Mouse (Mus musculus) spleen, adult 12 weeks (tissue): Measurements from ENCODE around the gene Klf12.

Experiments
- DNase-seq: peaks from one replicate; pipeline ENCODE4 v3.0.0; 2022; ENCODE audit warnings: low spot score

Klf12 gene

DNA sequence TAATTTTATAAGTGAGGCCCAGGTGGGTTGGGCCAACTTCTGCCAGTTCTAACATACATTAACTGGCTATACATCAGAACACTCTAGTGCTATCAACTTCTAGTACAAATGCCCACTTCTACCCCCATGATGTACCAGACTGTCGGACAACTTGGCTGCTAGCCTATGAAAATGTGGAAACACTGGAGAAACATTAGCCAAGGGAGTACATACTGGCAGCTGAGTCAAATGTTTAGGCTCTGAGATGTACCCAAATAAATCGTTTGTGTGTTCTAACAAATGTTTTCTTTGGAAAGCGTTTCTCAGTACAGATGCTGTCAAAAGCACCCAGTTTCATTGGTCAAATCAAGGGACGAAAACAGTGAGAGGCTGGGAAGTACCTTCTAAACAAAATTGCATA, 152.0 kb downstream of the Klf12 start:
- no peak for DNase-seq

DNA sequence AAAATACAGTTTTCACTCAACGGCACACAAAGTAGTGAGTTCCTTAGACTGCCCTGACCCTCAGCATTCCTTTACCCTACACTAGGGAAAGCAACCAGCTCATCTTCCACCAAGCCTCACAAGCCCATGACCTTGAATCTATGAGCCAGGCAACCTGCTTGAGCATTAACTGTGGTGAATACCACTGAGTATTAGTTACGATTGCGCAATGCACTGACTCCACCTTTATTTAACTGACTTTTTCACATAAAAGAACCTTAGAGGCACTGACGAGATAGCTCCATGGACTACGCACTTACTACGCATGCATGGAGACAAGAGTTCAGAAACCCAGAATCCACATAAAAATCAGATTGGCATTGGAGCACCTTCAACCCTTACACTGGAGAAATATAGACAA, 158.4 kb downstream of the Klf12 start:
- no peak for DNase-seq

DNA sequence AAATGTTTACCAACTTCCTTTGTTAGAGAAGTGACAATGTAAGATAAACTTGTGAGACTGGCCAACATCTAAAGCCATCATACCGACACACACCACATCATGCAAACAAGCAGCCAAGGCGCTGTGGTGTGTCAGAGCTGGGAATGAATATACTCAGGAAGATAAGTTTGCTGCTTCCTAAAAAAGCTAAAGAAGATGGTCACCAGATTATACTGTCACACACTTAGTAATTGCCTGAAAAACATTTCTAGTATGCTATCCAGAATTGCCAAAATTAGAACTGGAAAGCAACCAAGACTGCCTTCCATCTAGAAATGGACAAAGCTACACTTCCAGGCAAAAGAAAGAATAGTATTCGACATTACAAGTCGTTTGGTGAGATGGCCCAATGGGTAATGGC, 163.4 kb downstream of the Klf12 start:
- no peak for DNase-seq

DNA sequence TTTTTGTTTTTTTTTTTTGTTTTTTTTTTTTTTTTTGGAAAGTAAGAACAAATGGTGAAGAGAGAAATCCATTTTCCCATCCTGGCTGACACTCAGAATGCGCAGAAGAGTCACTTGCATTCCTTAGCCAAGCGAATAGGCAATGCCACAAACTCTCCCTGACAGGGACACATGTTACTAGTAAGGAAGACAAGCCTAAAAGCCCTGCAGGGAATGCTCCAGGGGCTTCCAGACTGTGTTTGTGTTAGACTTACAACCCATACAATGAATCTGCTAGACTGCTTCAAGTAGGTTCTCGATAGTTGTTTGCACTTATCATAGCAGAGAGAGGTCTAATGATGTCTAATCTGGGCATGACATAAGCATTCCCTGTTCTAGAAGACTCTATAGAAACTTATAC, 164.6 kb downstream of the Klf12 start:
- no peak for DNase-seq

DNA sequence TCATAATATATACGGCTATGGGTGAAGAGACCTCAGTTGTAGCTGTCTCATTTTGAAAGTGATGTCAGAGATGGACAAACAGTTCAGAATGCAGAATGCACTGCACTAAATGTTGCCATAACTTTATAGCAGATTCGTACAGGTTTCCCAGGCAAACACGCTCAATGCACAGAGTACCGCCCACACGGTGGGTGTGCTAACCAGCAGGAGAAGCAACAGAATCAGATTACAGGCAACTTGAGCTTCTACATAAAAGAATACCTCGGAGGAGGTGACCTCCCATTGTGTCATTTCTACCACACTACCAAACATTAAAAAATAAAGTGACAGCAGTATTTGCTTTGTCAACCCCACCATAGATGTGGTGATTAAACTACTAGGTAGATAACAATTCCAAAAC, 171.1 kb downstream of the Klf12 start:
- no peak for DNase-seq

DNA sequence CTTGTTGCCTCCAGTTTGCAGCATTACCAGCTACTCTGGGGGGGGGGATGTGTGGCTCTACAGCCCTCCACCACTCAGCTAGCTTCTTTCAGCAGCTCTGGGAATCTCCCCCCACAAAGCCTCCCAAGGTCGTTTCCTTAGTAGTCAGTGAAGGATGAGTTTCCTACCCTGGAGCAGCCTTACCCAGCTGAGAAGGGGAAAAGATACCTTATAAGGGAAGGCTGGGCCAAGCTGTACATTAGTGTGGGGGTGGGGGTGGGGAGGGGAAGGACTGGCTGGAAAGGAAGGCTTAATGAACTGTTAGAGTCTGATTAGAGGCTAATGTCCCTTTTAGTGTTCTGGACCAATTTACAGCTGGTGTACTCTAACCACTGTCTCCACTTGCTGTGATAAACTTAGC, 172.7 kb downstream of the Klf12 start:
- no peak for DNase-seq

DNA sequence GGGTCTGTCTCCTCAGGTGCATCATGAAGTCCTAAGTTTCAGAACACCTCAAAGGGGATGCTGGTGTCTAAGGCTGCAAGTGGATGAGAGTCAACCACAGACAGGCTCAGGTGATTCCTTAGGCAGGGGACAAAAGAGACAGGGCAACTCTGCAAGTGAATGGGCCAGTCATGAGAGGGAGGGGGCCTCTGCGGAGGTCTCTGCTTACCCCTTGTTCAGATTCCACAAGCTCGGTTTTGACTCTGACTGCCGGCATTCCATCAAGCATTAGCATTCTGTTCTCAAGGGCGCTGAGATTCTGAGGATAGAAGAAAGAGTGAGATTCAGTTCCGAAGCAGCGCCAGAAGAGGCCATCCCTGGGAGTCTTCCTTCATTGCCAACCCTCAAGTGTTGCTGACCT, 174.9 kb downstream of the Klf12 start:
- DNase-seq: no peak

DNA sequence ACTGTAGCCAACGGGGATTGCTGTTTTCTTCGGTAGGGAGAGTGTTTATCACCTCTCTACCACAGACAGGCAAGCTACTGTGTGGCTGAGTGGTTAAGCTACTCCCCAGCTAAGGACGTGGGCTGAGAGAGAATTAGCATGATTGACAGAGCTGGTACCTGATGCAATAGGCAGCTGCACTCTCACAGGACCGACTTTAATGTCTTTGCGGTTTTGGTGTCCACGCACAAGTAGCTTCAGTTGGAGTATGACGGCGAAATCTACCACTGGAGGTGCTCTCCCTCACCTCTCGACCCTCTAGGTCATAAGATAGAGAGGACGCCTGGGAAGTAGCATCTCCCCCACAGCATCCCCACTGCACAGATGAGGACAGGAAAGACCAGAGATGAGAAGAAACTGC, 178.9 kb downstream of the Klf12 start:
- DNase-seq: no peak

DNA sequence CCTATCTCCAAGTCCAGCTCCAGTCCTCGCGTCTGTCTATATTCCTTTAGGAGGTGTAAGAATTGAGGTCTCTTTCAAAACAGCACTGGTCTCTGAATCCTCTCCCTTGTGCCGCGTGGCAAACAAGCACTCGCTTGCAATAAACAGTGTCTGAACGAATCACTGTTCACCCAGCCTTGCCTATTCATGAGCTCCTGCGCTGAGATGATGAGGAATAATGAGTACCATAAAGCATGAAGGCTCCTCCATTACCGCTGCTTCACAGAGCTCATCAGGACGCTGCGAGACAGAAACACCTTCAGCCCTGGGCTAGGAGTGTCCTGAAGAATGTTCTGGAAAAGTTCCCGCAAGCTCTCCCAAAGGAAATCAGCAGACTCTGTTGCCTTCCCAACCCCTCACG, 179.7 kb downstream of the Klf12 start:
- no peak for DNase-seq

DNA sequence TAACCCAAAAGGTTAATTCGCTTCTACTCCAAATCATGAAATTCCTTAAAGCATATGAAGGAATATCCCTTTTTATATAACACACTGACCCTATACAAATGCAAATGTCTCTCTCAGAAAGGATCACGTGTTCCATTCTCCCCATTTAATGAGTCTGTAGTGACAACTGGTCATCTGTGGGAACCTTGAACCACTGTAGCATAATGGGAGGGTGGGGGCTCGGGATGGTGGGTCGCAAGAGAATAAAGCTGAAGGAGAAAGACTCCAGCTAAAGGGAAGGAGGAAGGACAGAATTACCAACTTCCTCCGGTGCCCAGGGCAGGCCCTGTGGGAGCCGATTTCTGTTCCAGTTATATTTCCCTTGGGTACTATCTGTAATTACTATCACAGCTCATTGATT, 180.7 kb downstream of the Klf12 start:
- DNase-seq: no peak

DNA sequence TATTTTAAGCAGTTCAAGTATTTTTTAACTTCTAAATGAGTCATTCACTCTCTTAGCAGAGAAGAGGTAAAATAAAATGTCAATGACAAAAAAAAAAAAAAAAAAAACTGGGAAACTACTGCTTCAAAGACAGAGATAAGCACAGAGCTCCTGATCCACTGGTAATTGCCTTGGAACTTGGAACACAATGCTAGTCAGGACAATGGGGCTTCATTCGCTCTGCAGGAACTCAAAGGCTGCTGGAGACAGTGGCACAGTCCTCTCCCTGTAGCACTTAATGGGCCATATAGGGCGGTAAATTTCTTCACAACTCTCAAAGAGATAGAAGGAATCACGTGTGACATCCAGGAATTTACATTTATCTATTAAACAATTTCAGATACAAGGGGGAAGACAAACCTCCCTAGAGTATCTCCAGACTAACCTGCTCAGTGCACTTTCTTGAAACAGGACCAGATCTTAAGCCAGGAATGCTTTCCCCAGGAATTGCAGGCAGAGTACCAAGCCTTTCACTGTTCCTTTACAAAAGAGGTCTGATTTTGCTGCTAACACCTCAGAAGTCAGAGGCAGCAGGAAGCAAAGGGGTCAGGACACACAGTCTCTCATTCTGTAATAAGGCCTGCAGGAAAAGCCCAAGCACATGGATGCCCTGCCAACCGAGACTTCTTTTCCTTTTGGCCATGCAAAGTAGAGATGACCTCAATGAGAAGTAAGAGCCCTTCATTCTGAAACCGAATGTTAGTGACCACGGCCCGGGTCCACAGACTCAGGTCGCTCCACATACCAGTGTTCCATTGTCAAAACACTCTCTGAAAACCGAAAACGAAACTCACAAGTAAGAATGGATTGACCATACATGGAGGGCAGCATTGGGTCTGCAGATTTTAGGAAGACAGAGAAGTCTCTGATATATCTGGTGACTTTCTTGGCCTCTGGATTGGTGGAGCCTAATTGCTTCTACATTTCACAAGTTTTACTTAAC, 187.0 kb downstream of the Klf12 start:
- DNase-seq: no peak

DNA sequence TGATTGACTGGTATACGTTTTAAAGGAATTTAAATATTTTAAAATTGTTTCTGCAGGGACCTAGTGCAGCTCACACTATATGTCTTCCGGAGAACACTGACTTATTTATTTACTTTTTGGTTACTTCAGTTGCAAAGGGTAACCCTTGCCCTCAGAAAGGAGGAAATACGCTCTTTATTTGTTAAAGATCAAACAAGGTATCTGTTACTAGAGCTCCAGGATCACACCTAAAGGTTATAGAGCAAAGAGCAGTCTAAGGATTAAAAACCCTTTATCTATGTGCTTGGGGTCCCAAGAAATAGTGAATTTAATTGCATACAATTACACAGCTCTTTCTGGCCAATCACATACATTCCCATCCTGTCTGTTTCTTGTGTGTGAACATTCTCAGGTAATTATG, 188.7 kb downstream of the Klf12 start:
- DNase-seq: no peak

DNA sequence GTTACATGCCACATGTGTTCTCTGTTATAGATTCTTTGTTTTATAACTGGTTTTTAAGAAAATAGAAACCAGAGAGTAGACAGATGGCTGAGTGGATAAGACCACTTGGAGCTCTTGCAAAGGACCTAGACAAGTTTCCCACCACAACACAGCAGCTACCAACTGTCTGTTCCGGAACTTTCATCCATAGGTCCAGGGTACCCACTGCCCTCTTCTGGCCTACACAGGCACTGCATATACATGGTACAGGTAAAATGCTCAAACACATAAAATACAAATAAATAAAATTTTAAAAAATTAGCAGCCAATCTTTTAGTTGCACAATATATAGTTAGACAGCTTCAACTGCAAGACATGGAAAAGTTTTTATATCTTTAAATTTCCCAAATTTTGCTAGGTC, 194.0 kb downstream of the Klf12 start:
- DNase-seq: no peak

DNA sequence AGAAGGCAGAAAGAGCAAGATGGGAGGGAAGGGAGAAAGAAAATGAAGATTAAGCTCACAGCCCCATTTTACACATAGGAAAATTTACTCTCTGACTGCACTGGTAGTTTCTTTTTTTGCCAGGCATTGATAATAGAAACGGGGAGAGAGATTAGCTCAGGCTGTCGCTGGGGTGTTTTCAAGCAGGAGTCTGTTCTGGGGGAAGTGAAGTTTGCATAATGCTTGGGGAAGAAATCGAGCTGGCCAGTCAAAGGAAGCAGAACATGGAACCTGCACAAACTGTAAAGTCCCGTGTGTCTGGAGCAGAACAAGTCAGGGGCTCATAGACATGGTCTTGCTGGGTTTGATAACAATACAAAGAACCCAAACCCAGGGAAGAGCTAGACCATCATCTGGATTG, 204.9 kb downstream of the Klf12 start:
- no peak for DNase-seq

DNA sequence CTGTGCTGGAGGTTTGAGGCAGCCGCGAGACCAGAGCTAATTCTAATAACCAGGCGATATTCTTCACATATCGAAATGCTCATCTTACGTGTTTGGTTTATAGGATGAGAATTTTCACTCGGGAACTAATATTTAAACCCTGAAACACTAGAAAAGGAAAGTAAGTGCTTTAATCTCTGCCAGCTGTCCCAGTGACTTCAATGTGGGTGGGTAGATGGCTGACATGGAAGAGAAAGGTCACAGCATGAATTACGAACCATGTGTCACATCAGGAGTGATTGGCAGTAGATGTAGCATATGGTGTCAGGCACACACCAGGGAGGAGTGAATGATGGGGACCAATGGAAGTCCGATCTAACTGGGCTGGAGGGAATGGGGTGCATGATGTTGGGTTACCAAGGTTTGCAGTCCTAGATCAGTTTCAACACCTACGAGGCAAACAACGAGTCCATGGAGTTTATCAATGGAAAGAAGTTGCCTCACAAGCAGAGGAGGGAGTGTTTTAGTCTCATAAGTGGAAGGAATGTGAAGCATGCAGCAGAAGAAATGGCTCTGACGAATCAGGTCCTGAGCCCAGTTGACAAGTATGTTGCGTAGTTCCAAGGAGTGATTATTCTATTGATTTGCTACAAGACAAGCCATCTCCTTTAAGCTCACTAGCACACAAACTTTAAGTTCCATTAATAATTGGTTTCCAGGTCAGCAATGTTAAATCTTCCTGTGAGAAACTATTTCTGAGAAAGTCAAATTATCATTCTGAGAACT, 211.9 kb downstream of the Klf12 start:
- no peak for DNase-seq

DNA sequence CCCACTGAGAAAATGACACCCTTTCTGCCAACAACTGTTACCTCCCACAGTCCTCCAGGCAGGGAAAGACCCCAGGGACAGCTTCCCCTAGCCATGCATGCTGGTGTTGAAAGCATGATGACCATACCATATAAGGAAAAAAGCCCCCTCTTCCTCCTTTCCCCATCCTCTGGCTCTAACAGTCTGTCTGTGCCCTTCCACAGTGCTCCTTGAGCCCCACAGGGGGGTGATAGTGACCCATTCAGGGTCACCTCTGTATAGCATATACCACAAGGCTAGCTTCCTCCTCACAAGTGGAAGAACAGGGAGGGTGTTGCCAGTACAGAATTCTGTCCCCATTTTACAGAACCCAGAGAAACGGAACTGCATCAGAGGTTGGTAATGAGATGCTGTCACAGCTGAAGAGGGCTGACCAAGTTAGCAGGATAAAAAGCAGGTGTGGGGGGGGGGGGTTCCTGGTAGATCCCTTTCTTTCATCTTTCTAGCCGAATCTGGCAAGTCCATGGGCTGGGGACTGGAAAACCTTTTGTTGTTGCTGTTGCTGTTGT, 214.9 kb downstream of the Klf12 start:
- no peak for DNase-seq

DNA sequence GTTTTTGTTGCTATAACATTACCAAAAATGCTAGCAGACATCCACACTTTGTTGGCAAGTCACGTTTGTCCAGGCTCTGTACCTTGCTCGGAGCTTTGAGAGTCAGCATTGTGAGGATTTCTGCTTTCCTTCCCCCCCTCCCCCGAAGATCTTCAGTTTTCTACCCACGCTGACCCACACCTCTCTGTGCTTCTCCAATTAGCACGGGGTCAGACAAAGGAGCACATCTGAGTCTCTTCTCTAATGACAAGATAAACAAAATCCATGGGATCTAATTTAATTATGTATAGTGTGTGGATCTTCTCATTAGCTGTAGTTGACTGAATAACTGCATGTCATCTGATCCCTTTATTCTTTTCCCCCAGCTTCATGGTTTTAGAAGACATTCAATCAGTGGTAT, 215.8 kb downstream of the Klf12 start:
- DNase-seq: no peak

DNA sequence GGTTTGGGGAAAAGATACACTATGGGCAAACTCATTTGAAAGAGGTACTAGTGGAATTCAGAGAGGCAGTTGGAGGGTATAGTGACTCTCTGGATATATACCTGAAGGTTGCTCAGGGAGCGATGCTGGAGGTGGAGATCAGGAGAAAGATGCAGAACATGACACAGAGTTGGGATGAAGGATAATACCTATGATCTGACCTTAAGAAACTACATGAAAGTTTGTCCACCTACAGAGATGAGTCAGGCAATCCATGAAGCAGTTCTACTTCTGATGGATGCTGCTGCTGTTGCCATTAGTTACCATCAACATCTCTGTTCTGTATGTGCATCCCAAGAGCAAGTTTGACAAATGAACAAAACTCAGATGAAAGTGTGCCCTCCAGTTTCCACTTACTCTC, 222.0 kb downstream of the Klf12 start:
- no peak for DNase-seq

DNA sequence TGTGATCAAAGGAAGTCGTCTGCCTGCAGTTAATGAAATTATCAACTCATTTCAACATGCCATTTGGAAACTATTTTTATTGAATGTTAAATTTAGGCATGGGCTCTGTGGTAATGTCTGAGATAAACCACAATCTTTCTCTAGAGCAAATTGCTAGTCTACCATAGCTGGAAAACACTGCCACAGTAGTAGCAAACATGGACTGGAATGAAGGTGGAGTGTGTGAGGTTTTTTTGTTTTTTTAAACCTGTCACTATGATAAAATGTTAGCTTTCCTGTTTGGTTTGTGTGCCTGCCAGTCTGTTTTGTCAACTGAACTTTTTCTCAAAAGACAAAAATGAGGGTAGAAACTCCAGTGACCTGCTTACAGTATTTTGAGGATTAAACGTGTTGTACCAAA, 230.3 kb downstream of the Klf12 start:
- no peak for DNase-seq

DNA sequence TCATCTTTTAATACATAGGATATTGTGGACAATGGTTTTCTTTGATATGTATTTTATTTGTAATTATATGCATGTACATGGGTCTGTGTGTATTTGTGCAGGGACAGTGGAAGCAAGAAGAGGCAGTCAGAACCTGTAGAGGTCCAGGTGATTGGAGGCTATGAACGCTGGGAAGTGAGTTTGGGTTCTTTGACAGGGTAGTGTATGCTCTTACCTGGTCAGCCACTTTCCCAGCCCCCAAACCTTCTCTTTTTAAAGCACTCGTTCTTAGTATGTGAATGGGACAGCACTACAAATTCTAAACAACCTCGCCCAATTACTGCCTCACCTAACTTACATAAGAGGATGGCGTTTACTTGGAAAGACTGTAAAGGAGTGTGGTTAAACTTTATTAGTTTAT, 231.0 kb downstream of the Klf12 start:
- DNase-seq: no peak

DNA sequence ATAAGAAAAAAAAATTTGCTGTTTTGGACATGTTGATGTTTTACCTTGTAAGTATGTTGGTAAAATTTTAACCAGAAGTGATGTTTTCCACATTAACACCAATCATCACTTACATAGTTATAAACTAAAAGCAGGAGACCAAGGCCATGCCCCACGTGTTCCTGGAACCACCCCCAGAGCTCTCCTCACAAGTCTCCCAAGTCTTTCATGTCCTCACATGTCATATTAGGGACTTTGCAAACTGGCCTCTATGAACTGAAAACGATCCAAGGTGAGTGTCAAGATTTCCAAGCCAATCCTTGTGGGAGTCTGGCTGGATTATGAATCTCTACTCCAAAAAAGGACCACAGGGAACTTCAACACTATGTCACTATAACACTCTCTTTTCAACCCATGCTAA, 231.6 kb downstream of the Klf12 start:
- DNase-seq: no peak

DNA sequence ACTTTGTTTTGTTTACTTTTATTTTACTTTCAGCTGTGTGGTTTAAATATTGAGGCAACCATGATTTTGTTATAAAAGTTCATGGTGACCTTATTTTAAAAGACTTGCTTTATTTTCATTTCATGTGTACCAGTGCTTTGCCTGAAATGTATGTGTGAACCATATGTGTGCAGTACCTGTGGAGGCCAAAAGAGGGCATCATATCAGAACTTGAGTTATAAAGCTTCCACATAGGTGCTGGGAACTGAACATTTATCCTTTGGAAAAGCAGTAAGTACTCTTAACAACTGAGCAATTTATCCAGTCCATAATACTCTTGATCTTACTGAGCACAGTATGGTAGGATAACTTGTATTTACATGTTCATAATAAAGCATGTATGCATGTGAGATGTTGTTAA, 239.0 kb downstream of the Klf12 start:
- no peak for DNase-seq

DNA sequence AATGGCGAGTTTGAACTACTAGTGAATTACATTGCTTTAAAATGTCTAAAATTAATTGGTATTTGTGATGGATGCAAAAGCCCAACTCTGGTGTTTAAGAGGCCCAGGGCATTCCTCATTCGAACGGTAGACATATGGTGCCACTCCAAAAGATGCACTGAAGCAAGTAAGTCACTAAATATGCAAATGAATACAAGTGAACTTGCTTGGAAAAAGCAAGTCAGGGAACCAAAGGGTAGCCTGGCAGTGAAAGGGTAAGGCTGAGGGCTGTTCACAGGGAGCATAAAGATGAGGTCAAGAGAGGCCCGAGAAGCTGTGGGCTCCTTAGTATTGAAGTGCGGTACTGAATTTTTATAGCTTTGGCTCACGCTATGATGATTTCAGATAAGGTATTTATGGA, 242.7 kb downstream of the Klf12 start:
- no peak for DNase-seq
